Mouse (Mus musculus) frontal cortex, adult 2 months (tissue): ENCODE data around the gene Olfr569. TPM values are rescaled to one million over a fixed set of nuclear protein-coding genes. Genes with fewer than 3 reads are reported as not detected.

Experiments
- DNase-seq, 2 experiments: peaks; one replicate each; pipeline ENCODE4 v3.0.0; 2022; ENCODE audit warnings: low spot score in 1 of 2; ENCODE audit errors: extremely low spot score in 1 of 2
- polyA plus RNA-seq: library from polyadenylated mRNA; depleted of rRNA; stranded (reverse); fragments of >200 nt; gene quantifications from 2 replicates; pipeline ENCODE4 v1.2.3, GENCODE M21; 2012; rRNA removed

Gene Olfr569
- polyA plus RNA-seq: not detected in 2 replicates

- no peak for DNase-seq
Measured at GRCm38 (mm10) chr7:102890782-102891181, at the start of gene Olfr569. Gene Olfr569 (minus strand): TSS chr7:102890882.

GRCm38 (mm10) chr7:102927105-102927504 lies 36.4 kb upstream of the Olfr569 start:
- DNase-seq: no peak

- DNase-seq: no peak
Measured at GRCm38 (mm10) chr7:102924109-102924508, 33.4 kb upstream of the Olfr569 start, which contains the start of gene Olfr572. Gene Olfr572 (plus strand): TSS chr7:102924409.

GRCm38 (mm10) chr7:102919632-102920031 lies 28.9 kb upstream of the Olfr569 start:
- peak in 1 of 2 experiments; percentile 73 for DNase-seq

- no peak for DNase-seq
Measured at GRCm38 (mm10) chr7:102917032-102917875, 26.6 kb upstream of the Olfr569 start, which contains the start of gene Olfr571. Gene Olfr571 (minus strand): TSS chr7:102917536.

- no peak for DNase-seq
Measured at GRCm38 (mm10) chr7:102916405-102916804, 25.7 kb upstream of the Olfr569 start.

- DNase-seq: no peak
Measured at GRCm38 (mm10) chr7:102915261-102915660, 24.6 kb upstream of the Olfr569 start.

- no peak for DNase-seq
Measured at GRCm38 (mm10) chr7:102876822-102877221, 13.9 kb downstream of the Olfr569 start, which contains the start of gene Olfr568. Gene Olfr568 (plus strand): TSS chr7:102877122.

GRCm38 (mm10) chr7:102858665-102859064 lies 32.0 kb downstream of the Olfr569 start, which contains the start of gene Olfr566:
Gene Olfr566 (minus strand): TSS chr7:102858765.
- no peak for DNase-seq

- no peak for DNase-seq
Measured at GRCm38 (mm10) chr7:102855807-102856206, 34.9 kb downstream of the Olfr569 start.

Other genes with a start within 250 kb of the Olfr569 start
- not detected in 2 replicates for gene Olfr555, start 232.1 kb downstream of the Olfr569 start, polyA plus RNA-seq
- not detected in 2 replicates for gene Olfr556, start 226.0 kb downstream of the Olfr569 start, polyA plus RNA-seq
- 16.2 and 16.3 TPM in 2 replicates for gene Trim68, start 203.6 kb downstream of the Olfr569 start, polyA plus RNA-seq
- gene Olfr557, start 195.0 kb downstream of the Olfr569 start, polyA plus RNA-seq: not detected in 2 replicates
- gene Olfr558, start 188.7 kb downstream of the Olfr569 start, polyA plus RNA-seq: 0.67 and 0.68 TPM in 2 replicates
- gene Olfr33, start 171.8 kb downstream of the Olfr569 start, polyA plus RNA-seq: not detected in 2 replicates
- not detected in 2 replicates for gene Olfr559, start 163.4 kb downstream of the Olfr569 start, polyA plus RNA-seq
- gene Olfr560, start 131.5 kb downstream of the Olfr569 start, polyA plus RNA-seq: 0.14 and 0.21 TPM in 2 replicates
- 4.4 and 5.7 TPM in 2 replicates for gene Olfr78, start 131.4 kb downstream of the Olfr569 start, polyA plus RNA-seq
- not detected in 2 replicates for gene Olfr561, start 119.7 kb downstream of the Olfr569 start, polyA plus RNA-seq
- gene Olfr564, start 87.4 kb downstream of the Olfr569 start, polyA plus RNA-seq: not detected in 2 replicates
- gene Olfr566, start 32.1 kb downstream of the Olfr569 start, polyA plus RNA-seq: 0.11 TPM in 1 of 2 replicates, not detected in the other
- gene Olfr568, start 13.8 kb downstream of the Olfr569 start, polyA plus RNA-seq: not detected in 2 replicates
- gene Olfr570, start 3.7 kb upstream of the Olfr569 start, polyA plus RNA-seq: not detected in 2 replicates
- gene Olfr571, start 26.7 kb upstream of the Olfr569 start, polyA plus RNA-seq: not detected in 2 replicates
- not detected in 2 replicates for gene Olfr572, start 33.5 kb upstream of the Olfr569 start, polyA plus RNA-seq
- gene Olfr573-ps1, start 51.7 kb upstream of the Olfr569 start, polyA plus RNA-seq: not detected in 2 replicates
- not detected in 2 replicates for gene Olfr574, start 57.6 kb upstream of the Olfr569 start, polyA plus RNA-seq
- not detected in 2 replicates for gene Olfr575, start 67.9 kb upstream of the Olfr569 start, polyA plus RNA-seq
- gene Olfr576, start 71.8 kb upstream of the Olfr569 start, polyA plus RNA-seq: not detected in 2 replicates
- not detected in 2 replicates for gene Olfr577, start 85.1 kb upstream of the Olfr569 start, polyA plus RNA-seq
- not detected in 2 replicates for gene Olfr578, start 98.4 kb upstream of the Olfr569 start, polyA plus RNA-seq
- gene Olfr582, start 147.1 kb upstream of the Olfr569 start, polyA plus RNA-seq: not detected in 2 replicates
- gene Olfr583, start 160.4 kb upstream of the Olfr569 start, polyA plus RNA-seq: not detected in 2 replicates
- 0.13 TPM in 1 of 2 replicates, not detected in the other for gene Olfr584, start 191.0 kb upstream of the Olfr569 start, polyA plus RNA-seq
- not detected in 2 replicates for gene Olfr585, start 206.8 kb upstream of the Olfr569 start, polyA plus RNA-seq
- gene Olfr586, start 234.8 kb upstream of the Olfr569 start, polyA plus RNA-seq: not detected in 2 replicates
- gene Olfr588-ps1, start 250.0 kb upstream of the Olfr569 start, polyA plus RNA-seq: not detected in 2 replicates